Mouse (Mus musculus) T-helper 2 cell (primary cell): ENCODE results near the gene 5430419D17Rik.

Experiments
- in situ Hi-C: fragments of 300-600 bp; cut with MboI, MseI; formaldehyde crosslinking; loops from one replicate; pipeline ENCODE4 v1.15.1; 2025; ENCODE audit warnings: high pct_unique_total_duplicates

Gene 5430419D17Rik

DNA sequence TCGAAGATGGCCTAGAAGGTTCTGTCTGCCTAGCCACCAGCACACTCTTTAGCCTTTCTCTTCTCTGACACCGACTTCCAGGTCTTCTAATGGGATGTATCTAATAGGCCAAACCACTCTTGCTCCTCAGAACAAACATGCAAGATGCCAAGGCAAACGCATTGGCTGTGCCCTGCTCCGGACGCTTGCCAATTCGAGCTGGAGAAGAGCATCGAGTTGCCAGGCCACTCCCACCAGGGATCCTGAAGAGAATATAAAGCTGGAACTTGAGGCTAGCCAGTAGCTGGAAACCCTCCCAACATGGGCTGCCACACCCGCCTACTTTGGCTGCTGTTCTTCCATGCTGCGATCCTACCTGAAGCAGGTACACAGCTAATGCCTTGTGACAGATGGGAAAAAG lies at the start of gene 5430419D17Rik:
TSS of gene 5430419D17Rik (plus strand) at position 282 of the 400 bp plus-strand sequence.
- in situ Hi-C loops, result no loop called here

DNA sequence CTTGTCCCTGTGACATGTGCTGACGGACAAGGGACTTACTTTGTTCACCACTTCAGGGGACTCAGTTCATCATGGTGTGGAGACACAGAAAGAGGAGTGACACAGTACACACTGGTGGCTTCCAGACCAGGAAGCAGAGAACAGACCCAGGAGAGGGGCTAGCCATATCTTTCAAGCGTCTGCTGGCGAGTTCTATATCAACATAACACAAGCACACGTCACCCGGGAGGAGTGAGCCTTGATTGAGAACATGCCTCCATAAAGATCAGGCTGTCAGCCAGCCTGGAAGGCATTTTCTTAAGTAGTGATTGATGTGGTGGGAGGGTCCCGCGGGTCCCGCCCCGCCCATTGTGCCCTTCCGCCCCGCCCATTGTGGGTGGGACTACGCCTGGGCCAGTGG lies 44.2 kb upstream of the 5430419D17Rik start:
- in situ Hi-C loops, result no loop called here

DNA sequence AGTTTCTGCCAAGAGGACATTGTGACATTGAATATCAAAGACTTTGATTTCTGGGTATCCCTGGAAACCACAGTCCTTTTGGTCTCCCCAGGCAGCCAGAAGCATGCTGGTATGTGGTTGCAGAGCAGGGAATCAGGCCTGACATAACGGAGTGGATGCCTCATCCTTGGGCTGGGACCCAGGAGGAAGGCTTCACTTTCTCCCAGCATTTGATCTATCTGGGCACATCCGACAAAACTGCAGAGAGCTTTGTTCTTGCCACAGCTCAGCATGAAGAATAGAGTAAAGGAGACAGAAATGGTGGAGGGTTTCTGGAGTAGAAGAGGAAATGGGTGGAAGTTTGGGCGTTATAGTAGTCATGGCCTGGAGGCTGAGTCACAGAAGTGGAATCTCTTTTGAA lies 41.0 kb upstream of the 5430419D17Rik start:
- in situ Hi-C loops, result no loop called here

DNA sequence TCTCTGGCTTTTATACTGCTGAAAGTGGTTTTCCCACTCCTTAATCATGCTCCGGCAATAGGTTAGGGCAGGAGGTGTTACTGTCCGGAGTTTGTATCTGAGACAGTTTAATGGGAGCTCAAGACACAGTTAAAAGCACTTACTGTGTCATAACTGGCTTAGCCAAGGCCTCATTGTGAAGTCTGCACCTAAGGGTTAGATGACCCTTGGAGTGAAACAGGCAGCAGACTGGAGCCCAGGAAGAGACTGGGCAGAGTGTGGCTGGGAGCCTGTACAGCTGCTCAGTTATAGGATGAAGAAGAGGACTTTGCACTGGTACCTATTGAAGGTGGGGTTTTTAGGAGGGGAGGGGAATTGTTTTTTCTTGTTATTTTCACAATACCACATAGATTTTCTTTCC lies 28.0 kb upstream of the 5430419D17Rik start, which contains the start of gene 4933402N03Rik:
TSS of gene 4933402N03Rik (minus strand) at position 101 of the 400 bp plus-strand sequence.
- in situ Hi-C loops, result no loop called here

DNA sequence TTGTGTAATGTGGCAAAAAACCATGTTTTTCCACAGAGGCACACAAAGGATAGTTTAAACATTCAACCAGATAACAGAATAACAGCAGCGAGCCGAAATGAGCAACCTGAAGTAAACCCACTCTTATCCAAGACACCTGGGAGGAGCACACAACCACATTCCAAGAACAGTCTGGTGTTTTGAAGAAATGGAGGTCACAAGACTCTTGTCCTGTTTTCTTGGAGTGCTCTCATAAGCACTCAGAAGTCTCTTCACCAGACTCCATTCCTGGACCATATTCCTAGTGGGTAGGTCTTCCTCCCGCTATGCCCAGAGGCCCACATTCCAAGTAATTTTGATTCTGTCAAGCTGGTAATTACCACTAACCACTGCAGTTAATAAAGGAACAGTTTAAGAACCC lies 24.0 kb upstream of the 5430419D17Rik start:
- in situ Hi-C loops, result no loop called here

- in situ Hi-C loops, result no loop called here
Measured at GRCm38 (mm10) chr7:131153044-131153443, 21.2 kb upstream of the 5430419D17Rik start.

- in situ Hi-C loops, result no loop called here
Measured at GRCm38 (mm10) chr7:131162251-131162650, 12.0 kb upstream of the 5430419D17Rik start.

GRCm38 (mm10) chr7:131167771-131168170 lies 6.4 kb upstream of the 5430419D17Rik start:
- in situ Hi-C loops, result no loop called here

DNA sequence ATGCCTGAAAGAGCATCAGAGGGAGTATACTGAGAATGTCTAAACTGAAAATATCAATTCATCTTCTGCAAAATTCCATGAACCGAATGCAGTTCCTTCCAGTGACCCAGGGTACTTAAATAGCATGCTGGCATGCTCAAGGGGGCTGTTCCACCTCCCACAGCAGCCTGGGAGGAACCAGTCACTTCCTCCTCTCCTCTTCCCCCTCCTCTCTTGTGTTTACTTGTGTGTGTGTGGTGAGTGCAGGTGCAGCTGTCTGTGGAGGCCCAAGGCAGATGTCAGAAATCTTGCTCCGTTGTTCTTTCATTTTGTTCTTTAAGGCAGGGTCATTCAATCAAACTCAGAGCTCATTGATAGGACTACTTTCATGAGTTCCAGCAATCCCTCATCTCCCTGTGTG lies 5.1 kb upstream of the 5430419D17Rik start:
- in situ Hi-C loops, result no loop called here

DNA sequence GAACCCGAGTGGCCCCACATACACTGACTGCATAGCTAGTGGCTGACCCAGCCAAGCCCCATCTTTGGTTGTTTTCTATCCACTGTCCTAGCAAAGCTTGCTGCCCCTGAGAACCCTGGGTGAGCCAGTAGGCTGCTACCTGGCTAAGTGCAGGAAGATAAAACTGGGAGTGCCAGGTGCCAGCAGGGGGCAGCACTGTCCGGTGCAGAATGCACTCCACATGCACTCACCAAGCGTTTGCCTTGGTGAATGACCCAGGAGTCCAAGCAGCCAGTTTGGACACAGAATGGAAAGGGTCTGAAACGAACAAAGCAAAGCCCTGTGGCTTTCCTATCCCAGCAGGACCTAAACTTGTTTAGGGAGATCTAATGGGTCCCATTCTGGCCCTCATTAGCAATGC lies 8.5 kb downstream of the 5430419D17Rik start:
- in situ Hi-C loops, result no loop called here

- in situ Hi-C loops, result no loop called here
Measured at GRCm38 (mm10) chr7:131184339-131184738, 10.1 kb downstream of the 5430419D17Rik start.

DNA sequence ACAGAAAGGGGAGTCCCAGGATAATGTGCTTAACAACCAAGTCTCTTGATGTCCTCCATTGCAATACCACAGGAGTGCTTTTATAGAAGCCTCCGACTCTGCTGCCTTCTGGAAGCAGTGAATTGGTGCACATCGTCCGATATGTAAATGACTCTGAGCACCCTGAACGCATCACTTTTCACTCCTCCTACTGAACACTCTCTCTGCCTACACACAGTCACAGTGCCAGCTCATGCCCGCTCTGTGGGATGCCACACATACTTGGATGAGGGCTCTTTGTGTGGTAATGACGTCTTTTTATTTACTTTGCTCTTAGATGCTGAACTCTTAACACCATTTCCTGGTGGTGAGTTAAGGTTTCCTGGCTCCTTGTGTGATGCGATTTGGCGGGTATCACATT lies 12.8 kb downstream of the 5430419D17Rik start:
- in situ Hi-C loops, result no loop called here

DNA sequence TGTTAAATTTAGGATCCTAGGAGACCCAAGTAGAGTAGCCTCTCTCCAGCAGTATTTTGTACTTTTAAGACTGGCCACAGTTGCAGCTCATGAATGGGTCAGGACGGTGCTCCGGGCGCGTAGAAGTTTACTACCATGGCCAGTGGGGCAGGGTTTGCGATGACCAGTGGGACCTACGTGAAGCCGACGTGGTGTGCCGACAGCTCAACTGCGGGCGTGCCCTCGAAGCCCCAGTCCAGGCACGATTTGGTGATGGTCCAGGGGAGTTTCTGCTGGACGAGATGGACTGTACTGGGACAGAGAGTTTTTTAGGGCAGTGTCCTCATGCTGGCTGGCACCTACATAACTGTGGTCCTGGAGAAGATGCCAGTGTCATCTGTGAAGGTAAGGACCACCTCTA lies 13.8 kb downstream of the 5430419D17Rik start:
- in situ Hi-C loops, result no loop called here

DNA sequence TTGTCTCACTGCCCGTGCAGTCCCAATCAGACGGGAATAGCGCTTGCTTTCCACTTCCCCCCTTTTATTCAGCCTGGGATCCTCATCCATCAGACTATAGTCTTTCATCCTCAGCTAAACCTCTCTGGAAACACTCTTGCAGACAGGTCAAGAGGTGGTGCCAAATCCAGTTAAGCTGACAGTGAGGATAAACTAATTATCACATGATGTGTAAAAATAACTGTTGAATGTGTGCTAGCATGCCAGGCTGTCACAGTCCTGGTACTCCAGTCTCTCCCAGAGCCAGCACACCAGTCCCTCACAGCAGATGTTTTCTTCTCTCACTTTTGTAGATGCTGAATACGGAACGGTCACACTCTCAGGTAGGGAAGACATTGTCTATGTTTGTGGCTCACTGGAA lies 48.9 kb downstream of the 5430419D17Rik start:
- in situ Hi-C loops, result no loop called here

- in situ Hi-C loops, result no loop called here
Measured at GRCm38 (mm10) chr7:131236091-131236490, 61.9 kb downstream of the 5430419D17Rik start.

- in situ Hi-C loops, result no loop called here
Measured at GRCm38 (mm10) chr7:131244993-131245392, 70.8 kb downstream of the 5430419D17Rik start.

DNA sequence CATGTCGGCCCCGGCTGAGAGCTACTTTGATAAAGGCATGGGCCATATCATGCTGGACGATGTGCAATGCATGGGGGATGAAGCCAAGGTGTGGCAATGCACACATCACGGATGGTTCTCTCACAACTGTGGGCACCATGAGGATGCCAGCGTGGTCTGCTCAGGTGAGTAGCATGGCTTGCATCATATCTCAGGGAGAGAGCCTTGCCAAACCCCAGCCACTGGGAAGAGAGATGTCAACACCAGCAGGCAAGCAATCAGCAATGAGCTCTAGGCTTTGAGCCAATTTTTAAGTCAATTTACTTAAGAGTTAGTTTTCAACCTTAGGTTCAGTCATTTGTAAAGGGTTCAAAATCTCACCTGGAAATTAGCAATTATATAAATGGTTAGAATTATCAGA lies 82.6 kb downstream of the 5430419D17Rik start:
- in situ Hi-C loops, result no loop called here

GRCm38 (mm10) chr7:131257309-131257708 lies 83.1 kb downstream of the 5430419D17Rik start:
- in situ Hi-C loops, result no loop called here

- in situ Hi-C loops, result no loop called here
Measured at GRCm38 (mm10) chr7:131260946-131261345, 86.7 kb downstream of the 5430419D17Rik start.

GRCm38 (mm10) chr7:131264251-131264650 lies 90.0 kb downstream of the 5430419D17Rik start:
- in situ Hi-C loops, result no loop called here

- in situ Hi-C loops, result no loop called here
Measured at GRCm38 (mm10) chr7:131265851-131266250, 91.6 kb downstream of the 5430419D17Rik start.

DNA sequence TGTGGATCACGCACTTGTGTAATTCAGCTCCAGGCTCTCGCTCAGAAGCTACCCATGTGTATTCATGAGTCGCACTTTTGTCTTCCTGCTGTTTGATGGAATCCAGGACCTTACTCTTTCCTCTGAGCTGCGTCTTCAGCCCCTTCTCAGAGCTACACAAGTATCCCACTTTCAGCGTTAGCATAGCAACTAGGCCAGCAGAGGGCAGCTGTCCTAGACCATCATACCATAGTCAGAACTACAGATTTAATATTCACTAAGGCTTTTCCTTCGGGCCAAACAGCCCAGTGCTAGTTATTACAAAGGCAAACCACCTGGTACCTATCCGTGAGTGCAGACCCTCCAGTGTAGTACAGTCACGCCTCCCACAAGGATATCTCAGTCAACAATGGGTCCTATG lies 122.9 kb downstream of the 5430419D17Rik start:
- in situ Hi-C loops, result no loop called here

DNA sequence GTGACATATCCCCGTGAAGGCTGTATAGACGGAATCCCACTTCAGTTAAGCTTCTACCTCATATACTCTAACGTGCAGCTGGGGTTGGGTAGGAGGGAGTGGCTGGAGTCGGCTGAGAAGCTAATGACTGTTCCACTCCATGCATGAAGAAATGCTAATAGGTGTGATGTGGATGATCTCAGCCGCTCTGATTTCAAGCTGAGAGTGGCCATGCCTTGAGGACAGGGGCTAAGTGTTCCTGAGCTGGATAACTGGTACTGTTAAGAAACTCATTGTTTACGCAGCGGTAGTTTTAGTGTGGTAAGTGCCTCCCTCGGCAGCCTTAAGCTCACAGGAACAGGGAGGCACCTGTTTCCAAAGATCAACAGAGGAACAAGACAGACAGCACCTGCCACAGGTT lies 129.1 kb downstream of the 5430419D17Rik start:
- in situ Hi-C loops, result no loop called here

DNA sequence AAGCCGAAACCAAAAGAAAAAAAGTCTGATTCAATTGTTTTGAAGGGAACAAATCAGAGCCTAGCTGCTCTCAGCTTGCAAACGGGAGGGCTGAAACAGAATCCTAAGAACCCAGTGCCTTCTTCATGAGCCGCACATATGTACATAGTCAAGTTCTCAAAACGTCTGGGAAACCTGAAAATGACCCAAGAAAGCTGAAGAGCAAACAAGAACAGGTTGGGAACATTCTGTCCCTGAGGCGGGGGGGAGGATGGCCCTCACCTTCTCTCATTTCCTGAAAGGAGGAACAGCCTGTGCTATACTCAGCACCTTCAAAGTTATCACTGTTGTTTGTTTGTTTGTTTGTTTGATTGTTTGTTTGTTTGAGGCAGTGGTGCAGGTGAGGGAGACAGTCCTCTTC lies 132.5 kb downstream of the 5430419D17Rik start:
- in situ Hi-C loops, result no loop called here
